Mouse (Mus musculus) limb, embryonic 12.5 days (tissue): ENCODE data around the gene Plagl2. TPM values are rescaled to one million over a fixed set of nuclear protein-coding genes. Genes with fewer than 3 reads are reported as not detected.

Source experiments
- ATAC-seq: fragments of 200-750 bp; cut with Nextera tagmentation; 2 replicates; pipeline ENCODE4 v1.8.0; 2017; ENCODE audit warnings: low read depth, moderate TSS enrichment; ENCODE audit not compliant: insufficient number of reproducible peaks, insufficient read depth, low FRiP score, low TSS enrichment
- H3K27ac ChIP-seq: fragments of 300-500 bp; sonication (generic); 2 replicates; pipeline ENCODE4 v1.5.1; 2016; ENCODE audit warnings: mild to moderate bottlenecking, moderate library complexity
- H3K27me3 ChIP-seq: fragments of 300-500 bp; sonication (generic); 2 replicates; pipeline ENCODE4 v1.6.1; 2016; ENCODE audit warnings: mild to moderate bottlenecking, moderate library complexity
- H3K36me3 ChIP-seq: fragments of 300-500 bp; sonication (generic); 2 replicates; pipeline ENCODE4 v1.6.1; 2016; ENCODE audit warnings: mild to moderate bottlenecking, moderate library complexity
- H3K4me1 ChIP-seq: fragments of 300-500 bp; sonication (generic); replicated peaks from 2 replicates; pipeline ENCODE4 v1.6.1; 2016
- H3K4me2 ChIP-seq: fragments of 300-500 bp; sonication (generic); 2 replicates; pipeline ENCODE4 v1.6.1; 2016; ENCODE audit warnings: mild to moderate bottlenecking, moderate library complexity
- H3K4me3 ChIP-seq: fragments of 300-500 bp; sonication (generic); replicated peaks from 2 replicates; pipeline ENCODE4 v1.5.1; 2016; ENCODE audit warnings: mild to moderate bottlenecking
- H3K9ac ChIP-seq: fragments of 300-500 bp; sonication (generic); replicated peaks from 2 replicates; pipeline ENCODE4 v1.6.1; 2016; ENCODE audit warnings: mild to moderate bottlenecking, moderate library complexity
- H3K9me3 ChIP-seq: fragments of 300-500 bp; sonication (generic); 2 replicates; pipeline ENCODE4 v1.6.1; 2016; ENCODE audit warnings: mild to moderate bottlenecking, moderate library complexity
- WGBS: fragments of 180-500 bp; shearing (Covaris S2); methylation state at CpG from one replicate; pipeline ENCODE4 v1.1.7; 2016; 5-methylcytosine and 5-hydroxymethylcytosine counted together
- polyA plus RNA-seq: library from polyadenylated mRNA; unstranded; fragments of >200 nt; fragmentation: Nextera tagmentation; extraction: Ambion mirVana; gene quantifications from 2 replicates; pipeline ENCODE4 v1.2.1, GENCODE M21; 2016

The Plagl2 gene
- polyA plus RNA-seq, 1 experiment from 2014 or later, result 13.3 TPM

- WGBS, result 76% methylated on average over 2 of the region's 2 CpGs
- H3K27ac ChIP-seq, result no peak overlapping the region
Observed at GRCm38 (mm10) chr2:153238406-153238805, 2.8 kb downstream of the Plagl2 start.

GRCm38 (mm10) chr2:153237891-153238290 is 3.3 kb downstream of the Plagl2 start:
- ATAC-seq, result no peak
- Histone ChIP-seq H3K4me3 (no peak overlapping the region), H3K4me2 (no peak overlapping the region), H3K27ac (no peak overlapping the region), H3K36me3 (peaks cover 53% of the 10 kb centered on the region), H3K27me3 (no peaks in the 10 kb centered on the region), H3K4me1 (peaks cover 31% of the 10 kb centered on the region), H3K9me3 (no peaks in the 10 kb centered on the region), H3K9ac (no peak overlapping the region)
- 65% methylated on average over 4 of the region's 4 CpGs for WGBS

More at GRCm38 (mm10) chr2:153238406-153238805, 2.8 kb downstream of the Plagl2 start:
- Histone ChIP-seq H3K27me3 (no peaks in the 10 kb centered on the region), H3K4me3 (no peak overlapping the region), H3K4me2 (no peak overlapping the region), H3K4me1 (peaks cover 31% of the 10 kb centered on the region), H3K9me3 (no peaks in the 10 kb centered on the region), H3K36me3 (peaks cover 50% of the 10 kb centered on the region), H3K9ac (no peak overlapping the region)
- ATAC-seq, result no peak

GRCm38 (mm10) chr2:153237193-153237592 is 4.0 kb downstream of the Plagl2 start:
- H3K4me1 ChIP-seq, result peaks cover 26% of the 10 kb centered on the region
- H3K4me3 ChIP-seq, result no peak overlapping the region
- H3K9ac ChIP-seq, result no peak overlapping the region
- H3K27me3 ChIP-seq, result no peaks in the 10 kb centered on the region
- no peak overlapping the region for H3K27ac ChIP-seq
- H3K36me3 ChIP-seq, result peaks cover 59% of the 10 kb centered on the region
- no peak for ATAC-seq
- H3K9me3 ChIP-seq, result no peaks in the 10 kb centered on the region
- no peak overlapping the region for H3K4me2 ChIP-seq
- 76% methylated on average over 4 of the region's 4 CpGs for WGBS

GRCm38 (mm10) chr2:153228523-153228922 is 12.7 kb downstream of the Plagl2 start:
- H3K4me1 ChIP-seq, result peaks cover 28% of the 10 kb centered on the region
- H3K4me2 ChIP-seq, result no peak overlapping the region
- H3K4me3 ChIP-seq, result no peak overlapping the region
- no peak for ATAC-seq
- no peaks in the 10 kb centered on the region for H3K27me3 ChIP-seq
- H3K9me3 ChIP-seq, result no peaks in the 10 kb centered on the region
- H3K9ac ChIP-seq, result no peak overlapping the region
- H3K27ac ChIP-seq, result no peak overlapping the region
- WGBS, result 83% methylated on average over 5 of the region's 5 CpGs
- peaks cover 55% of the 10 kb centered on the region for H3K36me3 ChIP-seq

GRCm38 (mm10) chr2:153227959-153228358 is 13.3 kb downstream of the Plagl2 start:
- H3K27ac ChIP-seq, result no peak overlapping the region
- no peaks in the 10 kb centered on the region for H3K27me3 ChIP-seq
- WGBS, result 89% methylated on average over 4 of the region's 4 CpGs
- H3K36me3 ChIP-seq, result peaks cover 49% of the 10 kb centered on the region
- H3K4me1 ChIP-seq, result peaks cover 28% of the 10 kb centered on the region
- no peak overlapping the region for H3K4me2 ChIP-seq
- no peak overlapping the region for H3K4me3 ChIP-seq
- H3K9me3 ChIP-seq, result no peaks in the 10 kb centered on the region
- H3K9ac ChIP-seq, result no peak overlapping the region
- ATAC-seq, result no peak

- Histone ChIP-seq H3K9me3 (no peaks in the 10 kb centered on the region), H3K4me2 (peak overlapping the region; percentile 77), H3K4me3 (peak overlapping the region; percentile 59), H3K4me1 (peaks cover 28% of the 10 kb centered on the region), H3K27ac (peak overlapping the region; percentile 73), H3K36me3 (peaks cover 30% of the 10 kb centered on the region), H3K9ac (no peak overlapping the region; the same call in 1 of the 2 replicates), H3K27me3 (no peaks in the 10 kb centered on the region)
- 7% methylated on average over 3 of the region's 3 CpGs for WGBS
- no peak for ATAC-seq
Observed at GRCm38 (mm10) chr2:153225595-153225953, 15.7 kb downstream of the Plagl2 start.

GRCm38 (mm10) chr2:153224946-153225594 is 16.2 kb downstream of the Plagl2 start, which contains the start of gene Tspyl3:
Gene Tspyl3 (minus strand): TSS chr2:153225441.
- H3K4me3 ChIP-seq, result peak within 1 kb of the TSS; percentile 59
- peak within 1 kb of the TSS; percentile 77 for H3K4me2 ChIP-seq
- peak within 1 kb of the TSS; percentile 73 for H3K27ac ChIP-seq
- WGBS, result 2% methylated on average over 31 of the region's 31 CpGs
- ATAC-seq, result peak; percentile 56
- H3K27me3 ChIP-seq, result no peaks in the 10 kb centered on the region
- H3K36me3 ChIP-seq, result peaks cover 25% of the 10 kb centered on the region
- H3K4me1 ChIP-seq, result peaks cover 28% of the 10 kb centered on the region
- H3K9ac ChIP-seq, result peak within 1 kb of the TSS; percentile 75
- H3K9me3 ChIP-seq, result no peaks in the 10 kb centered on the region

GRCm38 (mm10) chr2:153222566-153222965 is 18.7 kb downstream of the Plagl2 start:
- no peaks in the 10 kb centered on the region for H3K9me3 ChIP-seq
- no peak overlapping the region for H3K4me2 ChIP-seq
- 0 out of 2 replicates have a peak, but pooled peaks cover 3% of the 10 kb centered on the region for H3K36me3 ChIP-seq
- no peak overlapping the region for H3K4me3 ChIP-seq
- H3K27me3 ChIP-seq, result no peaks in the 10 kb centered on the region
- peaks cover 22% of the 10 kb centered on the region for H3K4me1 ChIP-seq
- no peak for ATAC-seq
- no peak overlapping the region for H3K9ac ChIP-seq
- WGBS, result 89% methylated on average over 2 of the region's 2 CpGs
- H3K27ac ChIP-seq, result no peak overlapping the region

GRCm38 (mm10) chr2:153222130-153222529 is 19.1 kb downstream of the Plagl2 start:
- Histone ChIP-seq H3K4me1 (peaks cover 22% of the 10 kb centered on the region), H3K9ac (no peak overlapping the region), H3K27me3 (no peaks in the 10 kb centered on the region), H3K36me3 (0 out of 2 replicates have a peak, but pooled peaks cover 3% of the 10 kb centered on the region), H3K4me3 (no peak overlapping the region), H3K4me2 (no peak overlapping the region), H3K9me3 (no peaks in the 10 kb centered on the region), H3K27ac (no peak overlapping the region)
- no peak for ATAC-seq

- no peak overlapping the region for H3K4me2 ChIP-seq
- no peak overlapping the region for H3K27ac ChIP-seq
- H3K9ac ChIP-seq, result no peak overlapping the region
- no peaks in the 10 kb centered on the region for H3K27me3 ChIP-seq
- 0 out of 2 replicates have a peak, but pooled peaks cover 3% of the 10 kb centered on the region for H3K36me3 ChIP-seq
- WGBS, result 85% methylated on average over 4 of the region's 4 CpGs
- no peak for ATAC-seq
- H3K9me3 ChIP-seq, result no peaks in the 10 kb centered on the region
- H3K4me1 ChIP-seq, result peaks cover 18% of the 10 kb centered on the region
- H3K4me3 ChIP-seq, result no peak overlapping the region
Observed at GRCm38 (mm10) chr2:153221620-153222019, 19.6 kb downstream of the Plagl2 start.

GRCm38 (mm10) chr2:153218516-153218915 is 22.7 kb downstream of the Plagl2 start:
- Histone ChIP-seq H3K9ac (no peak overlapping the region), H3K4me2 (no peak overlapping the region), H3K27me3 (no peaks in the 10 kb centered on the region), H3K4me1 (no peaks in the 10 kb centered on the region), H3K27ac (no peak overlapping the region), H3K4me3 (no peak overlapping the region), H3K36me3 (0 out of 2 replicates have a peak, but pooled peaks cover 3% of the 10 kb centered on the region), H3K9me3 (no peaks in the 10 kb centered on the region)
- no peak for ATAC-seq
- WGBS, result 81% methylated on average over 3 of the region's 3 CpGs
